Mouse (Mus musculus): ENCODE results near the gene Lrrc10b.

Lrrc10b gene

DNA sequence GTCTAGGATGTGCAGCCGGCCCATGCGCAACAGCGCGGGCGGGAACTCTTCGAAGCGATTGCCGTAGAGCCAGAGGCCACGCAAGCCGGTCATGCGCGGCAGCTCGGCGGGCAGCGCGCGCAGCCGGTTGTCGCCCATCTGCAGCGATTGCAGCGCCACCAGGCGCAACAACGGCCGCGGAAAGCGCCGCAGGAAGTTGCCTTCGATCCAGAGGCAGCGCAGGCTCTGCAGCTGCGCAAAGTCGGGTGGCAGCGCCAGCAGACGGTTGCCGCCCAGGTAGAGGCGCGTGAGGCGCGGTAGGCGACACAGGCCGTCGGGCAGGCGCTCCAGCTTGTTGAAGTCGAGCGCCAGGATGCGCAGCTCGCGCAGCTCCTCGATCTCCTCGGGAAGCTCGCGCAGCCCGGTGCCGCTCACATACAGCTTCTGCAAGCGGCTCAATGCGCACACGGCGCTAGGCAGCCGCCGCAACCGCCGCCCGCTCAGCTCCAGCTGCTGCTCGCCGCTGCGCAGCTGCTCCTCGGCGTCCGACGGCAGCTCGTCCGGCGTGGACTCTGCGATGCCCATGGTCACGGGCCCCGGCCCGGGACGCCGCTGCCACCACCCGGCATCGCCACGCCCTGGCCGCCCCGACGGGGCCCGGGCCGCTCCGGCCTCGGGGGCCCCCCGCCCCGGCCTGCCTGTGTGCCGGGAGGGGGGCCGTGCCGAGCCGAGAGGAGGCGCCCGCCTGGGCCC is at the start of gene Lrrc10b:
TSS of gene Lrrc10b (minus strand) at position 722 of the 732 bp plus-strand sequence.
- in situ Hi-C loops (cut with MboI, MseI): no loop called here

DNA sequence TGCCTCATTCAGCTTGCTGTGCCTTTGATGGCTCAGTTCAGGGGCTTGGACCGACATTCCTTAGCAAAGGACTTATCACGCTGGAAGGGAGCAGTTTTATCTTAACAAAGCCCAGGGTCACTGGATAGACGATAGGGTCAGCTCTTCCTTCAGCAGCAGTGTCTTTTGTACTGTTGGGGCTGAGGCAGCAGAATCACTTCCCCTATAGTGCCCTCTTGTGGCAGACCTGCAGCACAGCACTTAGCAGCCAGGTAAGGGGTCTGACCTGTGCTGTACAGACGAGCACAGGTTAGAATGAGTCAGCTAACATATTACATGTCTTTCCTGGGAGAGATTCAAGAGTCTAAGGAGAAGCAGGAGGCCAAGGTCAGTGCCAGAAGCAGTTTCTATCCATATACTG is 45.3 kb upstream of the Lrrc10b start:
- in situ Hi-C loops (cut with MboI, MseI): no loop called here

GRCm38 (mm10) chr19:10500581-10500980 is 43.3 kb upstream of the Lrrc10b start:
- in situ Hi-C loops (cut with MboI, MseI): no loop called here

- in situ Hi-C loops (cut with MboI, MseI): no loop called here
These were observed 40.4 kb upstream of the Lrrc10b start for GRCm38 (mm10) chr19:10497512-10498160.

GRCm38 (mm10) chr19:10496976-10497375 is 39.7 kb upstream of the Lrrc10b start:
- in situ Hi-C loops (cut with MboI, MseI): no loop called here

GRCm38 (mm10) chr19:10495670-10496069 is 38.4 kb upstream of the Lrrc10b start:
- in situ Hi-C loops (cut with MboI, MseI): no loop called here

GRCm38 (mm10) chr19:10486264-10486738 is 29.0 kb upstream of the Lrrc10b start:
- in situ Hi-C loops (cut with MboI, MseI): loop anchor here (5.0 to 10.0 kb wide), 2 partner anchors 39 to 232 kb away; no protein-coding TSS in a partner anchor

GRCm38 (mm10) chr19:10482703-10483102 is 25.4 kb upstream of the Lrrc10b start, which contains the start of gene Ppp1r32:
Gene Ppp1r32 (minus strand): TSS chr19:10482928.
- in situ Hi-C loops (cut with MboI, MseI): loop anchor here (5.0 to 10.0 kb wide), 2 partner anchors 150 to 228 kb away; no protein-coding TSS in a partner anchor

DNA sequence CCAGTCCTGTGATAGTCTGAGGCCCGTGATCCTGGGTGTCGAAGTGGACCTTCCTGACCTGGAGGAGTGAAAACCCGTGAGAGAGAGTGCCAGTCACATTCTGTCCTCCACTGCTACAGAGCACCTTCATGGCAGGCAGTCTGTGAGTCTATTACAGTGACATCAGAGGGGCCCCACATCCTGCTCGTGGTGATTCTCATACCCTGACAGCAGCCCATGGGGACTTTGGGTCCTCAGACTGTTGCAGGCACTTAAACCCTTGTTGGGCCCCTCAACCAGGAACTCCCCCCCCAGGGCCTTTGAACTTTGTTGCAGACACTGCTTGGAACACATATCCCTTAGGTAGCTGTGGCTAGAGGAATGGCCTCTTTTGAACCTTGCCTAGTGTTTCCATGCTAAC is 22.3 kb upstream of the Lrrc10b start:
- in situ Hi-C loops (cut with MboI, MseI): no loop called here

DNA sequence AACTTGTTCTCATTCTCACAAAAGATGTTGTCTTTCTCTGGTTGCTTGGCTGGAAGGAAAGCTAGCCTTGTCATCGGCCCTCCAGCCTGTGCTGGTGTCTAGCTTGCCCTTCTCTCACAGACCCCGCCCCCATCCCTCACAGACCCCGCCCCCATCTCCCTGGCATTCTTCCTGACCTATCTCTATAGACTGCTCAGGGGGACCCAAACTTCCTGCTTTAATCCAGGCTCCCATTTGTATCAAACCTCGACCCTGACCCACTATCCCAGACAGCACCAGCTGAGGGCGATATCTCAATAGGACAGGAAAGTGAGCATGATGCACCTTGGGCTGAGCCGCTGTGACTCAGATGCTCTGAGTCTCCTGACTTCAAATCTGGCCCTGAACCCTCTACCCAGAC is 16.5 kb upstream of the Lrrc10b start:
- in situ Hi-C loops (cut with MboI, MseI): no loop called here

DNA sequence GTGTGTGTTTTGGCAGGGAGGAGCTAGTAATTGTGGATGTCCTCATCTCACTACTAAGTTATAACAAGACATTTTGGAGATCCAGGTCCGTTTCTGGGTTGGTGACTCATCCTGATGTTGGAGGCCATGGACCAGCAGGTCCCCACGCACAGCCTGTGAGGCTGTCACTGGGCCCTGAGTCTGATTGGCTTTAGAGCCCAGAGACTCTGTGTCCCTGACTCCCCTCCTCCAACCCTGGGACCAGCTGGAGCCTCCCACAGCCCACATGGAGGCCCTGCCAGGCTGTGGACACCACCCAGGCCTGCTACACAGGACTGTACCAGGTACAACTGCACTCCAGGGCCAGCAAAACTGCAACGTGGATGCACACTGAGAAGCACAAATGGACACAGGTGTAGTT is 15.7 kb upstream of the Lrrc10b start:
- in situ Hi-C loops (cut with MboI, MseI): no loop called here

- in situ Hi-C loops (cut with MboI, MseI): loop anchor here (10.0 kb wide), 1 partner anchor 1216 kb away; no protein-coding TSS in a partner anchor
These were observed 11.9 kb upstream of the Lrrc10b start for GRCm38 (mm10) chr19:10469171-10469658.

GRCm38 (mm10) chr19:10464427-10464826 is 7.2 kb upstream of the Lrrc10b start:
- in situ Hi-C loops (cut with MboI, MseI): loop anchor here (10.0 kb wide), 1 partner anchor 1220 kb away; no protein-coding TSS in a partner anchor

- in situ Hi-C loops (cut with MboI, MseI): loop anchor here (10.0 kb wide), 1 partner anchor 1223 kb away; no protein-coding TSS in a partner anchor
These were observed 4.3 kb upstream of the Lrrc10b start for GRCm38 (mm10) chr19:10461584-10461983.

- in situ Hi-C loops (cut with MboI, MseI): loop anchor here (10.0 kb wide), 1 partner anchor 1225 kb away; no protein-coding TSS in a partner anchor
These were observed 2.6 kb upstream of the Lrrc10b start for GRCm38 (mm10) chr19:10459907-10460306.

DNA sequence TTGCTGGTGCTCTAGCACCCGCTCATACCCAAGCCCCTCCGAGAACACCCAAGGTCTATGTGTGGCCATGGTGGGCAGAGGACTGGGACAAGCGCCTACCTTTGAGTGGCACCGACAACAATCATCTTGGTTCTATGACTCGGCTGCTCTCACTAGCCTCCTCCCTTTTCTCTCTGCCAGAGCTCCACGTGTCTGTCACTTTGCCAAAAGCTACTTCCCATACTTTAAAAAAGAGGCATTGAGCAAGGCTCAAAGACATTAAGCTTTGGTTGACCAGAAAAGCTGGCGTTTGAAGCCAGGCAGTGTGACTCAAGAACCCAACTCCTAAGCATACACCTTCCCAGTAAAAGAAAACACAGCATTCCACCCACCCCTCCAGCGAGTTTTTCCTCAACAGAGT is 823 bp upstream of the Lrrc10b start:
- in situ Hi-C loops (cut with MboI, MseI): no loop called here

- in situ Hi-C loops (cut with MboI, MseI): no loop called here
These were observed 169 bp upstream of the Lrrc10b start for GRCm38 (mm10) chr19:10457484-10457800.

DNA sequence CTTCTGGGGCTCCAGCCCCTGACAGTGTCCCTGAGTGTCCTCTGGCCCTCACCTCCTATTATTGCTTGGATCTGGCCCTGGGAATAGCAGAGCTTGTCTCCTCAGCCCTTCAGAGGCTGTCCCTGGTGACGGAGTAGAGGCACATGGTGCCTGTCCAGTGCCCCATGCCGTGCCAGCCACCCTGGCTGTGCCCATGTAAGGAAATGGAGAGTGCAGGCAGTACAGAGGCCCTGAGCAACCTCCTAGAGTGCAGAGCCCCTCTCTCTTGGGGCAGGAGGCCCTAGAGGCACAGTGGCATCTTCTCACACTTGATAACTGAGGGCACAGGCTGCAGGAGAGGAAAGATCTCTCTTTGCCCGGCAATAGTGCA is 1.9 kb downstream of the Lrrc10b start:
- in situ Hi-C loops (cut with MboI, MseI): no loop called here

DNA sequence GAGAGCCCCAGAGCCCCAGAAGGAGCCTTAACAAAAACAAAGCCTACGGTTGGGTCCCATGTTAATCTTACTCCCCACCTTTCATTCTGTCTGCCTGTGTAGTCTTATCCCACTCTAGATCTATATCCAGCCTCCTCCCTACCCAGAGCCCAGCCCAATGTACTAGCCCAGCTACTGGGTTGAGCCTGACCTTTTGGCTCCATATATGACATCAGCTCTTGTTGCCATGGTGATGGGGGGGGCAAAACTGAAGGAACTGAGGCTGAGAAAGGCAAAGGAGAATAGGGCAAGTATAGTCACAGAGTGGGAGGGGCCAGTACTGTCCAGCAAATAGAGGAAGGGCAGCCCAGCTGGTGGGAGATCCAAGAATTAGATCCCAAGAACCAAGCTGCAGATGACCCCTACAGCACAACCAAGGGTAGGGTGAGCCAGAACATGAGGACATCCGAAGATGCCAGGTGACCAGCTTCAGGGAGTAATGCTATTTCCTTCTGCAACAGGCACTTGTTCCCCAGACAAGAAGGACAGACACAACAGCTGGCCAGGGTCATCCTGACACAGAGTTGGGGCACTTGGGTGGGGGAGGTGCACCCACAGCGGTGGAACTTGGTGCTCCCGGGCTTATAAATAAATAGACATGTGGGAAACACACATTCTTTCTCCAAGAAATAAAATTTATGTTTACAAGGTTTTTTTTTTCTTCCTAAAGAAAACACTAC is 2.4 kb downstream of the Lrrc10b start:
- in situ Hi-C loops (cut with MboI, MseI): no loop called here

- in situ Hi-C loops (cut with MboI, MseI): loop anchor here (5.0 kb wide), 1 partner anchor 38 kb away; no protein-coding TSS in a partner anchor
These were observed 7.6 kb downstream of the Lrrc10b start for GRCm38 (mm10) chr19:10449708-10450107.

DNA sequence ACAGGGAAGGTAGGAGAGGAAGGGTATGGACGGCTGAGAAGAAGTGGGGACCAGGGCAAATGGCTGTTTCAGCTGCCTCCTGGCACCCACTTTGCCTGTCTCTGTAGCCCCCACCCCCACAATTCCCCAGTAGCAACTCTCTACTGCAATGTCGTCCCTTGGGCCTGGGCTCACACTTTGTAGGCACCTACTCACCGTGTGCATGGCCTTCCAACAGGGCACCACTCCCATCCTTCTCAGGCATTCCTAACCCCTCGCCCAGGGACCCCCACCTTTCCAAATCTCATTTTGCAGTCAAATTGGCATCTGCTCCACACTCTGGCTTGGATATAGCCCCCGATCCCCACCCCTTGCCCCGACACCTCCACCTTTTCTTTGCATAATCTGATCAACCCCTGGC is 8.1 kb downstream of the Lrrc10b start:
- in situ Hi-C loops (cut with MboI, MseI): loop anchor here (5.0 kb wide), 1 partner anchor 38 kb away; no protein-coding TSS in a partner anchor

DNA sequence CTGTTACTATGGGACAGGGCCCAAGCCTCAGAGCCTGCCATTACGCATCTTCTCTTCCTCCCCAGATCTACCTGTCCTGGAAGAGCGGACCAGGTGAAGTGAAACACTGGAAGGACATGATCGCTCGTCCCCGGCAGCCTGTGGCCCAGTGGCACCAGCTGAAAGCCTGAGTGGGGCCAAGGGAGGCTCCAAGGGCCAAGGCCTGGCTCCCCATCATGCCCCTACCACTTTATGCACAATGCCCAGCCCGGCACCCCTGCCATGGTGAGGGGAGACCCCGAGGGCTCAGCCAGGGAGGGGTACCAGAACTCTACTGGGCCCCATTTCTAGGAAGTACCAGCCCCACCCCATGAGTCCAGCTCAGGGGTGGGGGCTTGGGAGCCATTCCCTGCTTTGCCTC is 9.0 kb downstream of the Lrrc10b start:
- in situ Hi-C loops (cut with MboI, MseI): loop anchor here (5.0 kb wide), 1 partner anchor 39 kb away; no protein-coding TSS in a partner anchor

All from T-helper 2 cell (primary cell).